Mouse (Mus musculus): ENCODE data around the gene Pnrc2. TPM values are rescaled to one million over a fixed set of nuclear protein-coding genes. Genes with fewer than 3 reads are reported as not detected.

Pnrc2 gene
- polyA plus RNA-seq, 1 experiment, result 21.0 TPM

DNA sequence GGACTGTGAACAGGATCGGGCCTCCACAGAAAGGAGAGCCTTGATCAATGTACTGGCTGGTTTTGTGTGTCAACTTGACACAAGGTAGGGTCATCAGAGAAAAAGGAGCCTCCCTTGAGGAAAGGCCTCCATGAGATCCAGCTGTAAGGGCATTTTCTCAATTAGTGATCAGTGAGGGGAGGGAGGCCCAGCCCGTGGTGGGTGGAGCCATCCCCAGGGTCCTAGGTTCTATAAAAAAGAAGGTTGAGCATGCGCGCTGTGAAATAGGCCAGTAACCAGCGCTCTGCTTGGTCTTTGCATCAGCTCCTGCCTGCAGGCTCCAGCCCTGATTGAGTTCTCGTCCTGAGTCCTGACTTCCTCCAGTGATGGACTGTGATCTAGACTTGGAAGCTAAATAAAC is 10.9 kb upstream of the Pnrc2 start:
- WGBS, result 84% methylated on average over 6 of the region's 6 CpGs
- no peak overlapping the region for H3K4me3 ChIP-seq (replicated peaks; ENCODE audit: extremely low read depth, low read depth, low read length)
- H3K4me1 ChIP-seq (ENCODE audit: control insufficient read depth, insufficient read depth, low read length), result peaks cover 3% of the 10 kb centered on the region
- DNase-seq, result no peak
- TF ChIP-seq CTCF (IDR thresholded peaks at IDR 0.05; ENCODE audit: insufficient read depth, low read length), result no peak
- TF ChIP-seq POLR2A (IDR thresholded peaks at IDR 0.05; ENCODE audit: borderline replicate concordance, extremely low read depth, low read depth, low read length), result no peak

DNA sequence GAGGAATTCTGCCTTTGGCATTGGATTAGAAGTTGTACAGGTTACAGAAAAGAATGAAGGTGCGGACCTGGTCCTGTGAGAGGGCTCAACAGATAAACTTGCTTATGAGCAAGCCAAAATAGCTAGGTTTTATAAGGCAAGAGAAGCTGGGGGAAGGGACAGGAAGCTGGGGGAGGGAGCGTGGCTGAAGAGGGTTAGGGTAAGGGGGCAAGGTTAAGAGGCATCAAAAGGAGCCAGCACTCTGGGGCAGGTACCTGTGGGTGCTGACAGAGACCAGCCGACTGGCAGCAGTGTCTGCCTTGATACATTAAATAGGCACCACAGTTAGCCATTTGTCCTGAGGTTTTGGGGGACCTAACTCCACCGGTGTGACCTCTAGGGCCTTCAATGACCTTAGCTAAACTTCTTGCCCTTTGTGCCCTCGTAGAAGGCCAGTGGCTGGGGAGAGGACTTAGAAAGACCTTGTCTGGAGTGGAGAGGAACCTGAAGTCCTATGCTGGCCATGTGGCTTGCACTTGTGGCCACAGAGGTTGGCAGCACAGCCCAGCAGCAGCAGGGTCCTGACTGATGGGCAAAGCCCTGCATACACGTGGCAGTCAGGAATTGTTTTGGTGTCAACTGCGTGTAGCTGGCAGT is 10.3 kb upstream of the Pnrc2 start:
- TF ChIP-seq POLR2A (IDR thresholded peaks at IDR 0.05; ENCODE audit: borderline replicate concordance, extremely low read depth, low read depth, low read length), result no peak
- TF ChIP-seq CTCF (IDR thresholded peaks at IDR 0.05; ENCODE audit: insufficient read depth, low read length), result no peak
- H3K4me3 ChIP-seq (replicated peaks; ENCODE audit: extremely low read depth, low read depth, low read length), result no peak overlapping the region
- peaks cover 3% of the 10 kb centered on the region for H3K4me1 ChIP-seq (ENCODE audit: control insufficient read depth, insufficient read depth, low read length)
- 58% methylated on average over 7 of the region's 7 CpGs for WGBS
- no peak for DNase-seq

DNA sequence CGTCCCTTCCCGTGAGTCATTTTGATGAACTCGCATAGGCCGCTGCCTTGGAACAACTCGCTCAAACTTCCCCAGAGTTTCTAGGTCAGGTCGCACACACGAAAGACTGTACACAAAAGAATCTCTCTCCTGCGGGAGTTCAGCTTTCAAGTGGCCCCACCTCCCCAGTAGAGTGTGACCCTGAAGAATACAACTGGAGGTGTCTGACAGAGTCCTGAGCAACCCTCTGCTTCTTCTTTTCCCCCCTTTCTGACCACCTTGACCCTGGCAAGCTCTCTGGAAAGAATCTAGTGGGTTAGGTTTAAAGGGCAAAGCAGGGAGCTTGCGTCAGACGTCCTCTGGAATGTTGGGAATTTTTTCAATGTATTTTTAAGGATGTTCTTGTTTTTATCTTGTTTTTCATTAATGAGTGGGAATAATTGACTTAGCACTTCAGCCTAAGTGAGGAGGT is 9.8 kb upstream of the Pnrc2 start:
- Histone ChIP-seq H3K4me3 (replicated peaks; ENCODE audit: extremely low read depth, low read depth, low read length) (no peak overlapping the region), H3K4me1 (ENCODE audit: control insufficient read depth, insufficient read depth, low read length) (peaks cover 3% of the 10 kb centered on the region)
- WGBS, result 30% methylated on average over 10 of the region's 10 CpGs
- DNase-seq, result no peak
- TF ChIP-seq CTCF (IDR thresholded peaks at IDR 0.05; ENCODE audit: insufficient read depth, low read length) (no peak), POLR2A (IDR thresholded peaks at IDR 0.05; ENCODE audit: borderline replicate concordance, extremely low read depth, low read depth, low read length) (no peak)

DNA sequence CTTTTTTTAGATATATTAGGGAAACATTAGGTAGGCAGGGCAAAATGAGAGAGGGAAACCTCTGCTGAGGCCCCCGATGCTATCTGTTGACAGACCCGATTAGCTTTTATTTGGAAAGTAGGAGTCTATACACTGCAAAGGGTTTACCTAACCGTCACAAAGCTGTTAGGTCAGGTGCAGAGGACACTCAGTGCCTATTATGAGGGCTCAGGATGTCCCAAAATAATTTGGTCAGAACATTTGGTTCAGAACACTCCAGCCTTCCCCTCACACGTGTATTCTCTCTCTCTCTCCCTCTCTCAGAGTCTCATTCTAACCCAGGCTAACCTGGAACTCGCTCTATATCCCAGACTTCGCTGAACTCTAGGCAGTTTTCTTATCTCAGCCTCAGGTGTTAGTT is 8.4 kb upstream of the Pnrc2 start:
- 76% methylated on average over 6 of the region's 6 CpGs for WGBS
- Histone ChIP-seq H3K4me3 (replicated peaks; ENCODE audit: extremely low read depth, low read depth, low read length) (no peak overlapping the region), H3K4me1 (ENCODE audit: control insufficient read depth, insufficient read depth, low read length) (peaks cover 4% of the 10 kb centered on the region)
- TF ChIP-seq CTCF (IDR thresholded peaks at IDR 0.05; ENCODE audit: insufficient read depth, low read length) (no peak), POLR2A (IDR thresholded peaks at IDR 0.05; ENCODE audit: borderline replicate concordance, extremely low read depth, low read depth, low read length) (no peak)
- DNase-seq, result no peak

DNA sequence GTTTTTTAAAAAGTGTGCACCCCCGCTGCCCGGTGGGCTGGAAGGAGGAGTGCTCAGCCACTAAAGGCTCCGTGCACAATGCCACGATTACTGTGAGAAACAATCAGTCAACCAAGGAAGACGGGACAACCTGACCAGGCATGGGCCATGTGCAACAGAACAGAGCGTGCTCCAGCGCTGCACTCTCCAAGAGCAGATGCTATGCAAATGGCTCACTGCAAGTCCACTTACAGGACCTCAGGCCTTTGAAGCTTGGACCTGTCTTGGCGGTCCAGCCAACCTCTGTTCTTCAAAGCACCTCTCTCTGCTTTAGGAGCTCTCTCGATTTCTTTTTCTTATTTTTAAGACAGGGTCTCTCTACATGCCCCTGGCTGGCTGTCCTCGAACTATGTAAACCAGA is 6.9 kb upstream of the Pnrc2 start:
- 91% methylated on average over 10 of the region's 10 CpGs for WGBS
- Histone ChIP-seq H3K4me1 (ENCODE audit: control insufficient read depth, insufficient read depth, low read length) (peaks cover 15% of the 10 kb centered on the region), H3K4me3 (replicated peaks; ENCODE audit: extremely low read depth, low read depth, low read length) (no peak overlapping the region)
- no peak for TF ChIP-seq CTCF (IDR thresholded peaks at IDR 0.05; ENCODE audit: insufficient read depth, low read length)
- TF ChIP-seq POLR2A (IDR thresholded peaks at IDR 0.05; ENCODE audit: borderline replicate concordance, extremely low read depth, low read depth, low read length), result no peak
- DNase-seq, result no peak

DNA sequence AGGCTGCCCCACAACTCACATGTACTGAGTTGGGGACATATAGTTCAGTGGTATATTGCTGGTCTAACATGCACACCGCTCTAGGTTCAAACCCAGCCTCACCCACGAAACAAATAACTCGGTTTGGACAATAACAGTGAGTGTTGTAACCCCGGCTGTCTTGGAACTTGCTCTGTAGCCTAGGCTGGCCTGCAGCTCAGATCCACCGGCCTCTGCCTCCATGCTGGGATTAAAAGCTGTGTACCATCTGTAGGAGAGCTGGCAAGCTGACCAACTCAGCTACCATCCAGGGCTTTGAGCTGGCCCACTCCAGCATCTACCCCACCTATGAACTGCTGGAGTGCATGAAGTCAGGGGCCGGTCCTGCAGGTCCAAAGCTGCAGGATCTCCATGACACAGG is 6.4 kb upstream of the Pnrc2 start:
- no peak for DNase-seq
- Histone ChIP-seq H3K4me3 (replicated peaks; ENCODE audit: extremely low read depth, low read depth, low read length) (no peak overlapping the region), H3K4me1 (ENCODE audit: control insufficient read depth, insufficient read depth, low read length) (peaks cover 18% of the 10 kb centered on the region)
- TF ChIP-seq CTCF (IDR thresholded peaks at IDR 0.05; ENCODE audit: insufficient read depth, low read length) (no peak), POLR2A (IDR thresholded peaks at IDR 0.05; ENCODE audit: borderline replicate concordance, extremely low read depth, low read depth, low read length) (no peak)
- 95% methylated on average over 6 of the region's 6 CpGs for WGBS

DNA sequence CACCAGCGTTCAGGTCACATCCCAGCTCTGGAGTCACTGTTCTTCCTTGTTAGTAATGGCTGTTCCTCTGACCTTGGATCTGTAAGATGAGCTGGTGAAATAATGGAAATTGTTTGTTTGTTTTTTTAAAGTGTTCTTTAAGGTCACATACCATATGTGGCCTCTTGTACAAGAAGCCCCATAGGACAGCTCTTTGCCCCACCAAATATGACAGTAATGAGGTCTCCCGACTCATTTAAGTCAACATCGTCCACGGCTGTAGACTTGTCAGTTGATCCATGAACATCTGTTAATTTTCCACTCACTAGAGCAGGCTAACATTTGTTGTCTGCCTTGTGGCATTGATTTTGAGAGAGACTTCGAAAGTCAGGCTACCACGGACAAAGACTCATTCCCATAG is 5.4 kb upstream of the Pnrc2 start:
- 73% methylated on average over 6 of the region's 6 CpGs for WGBS
- no peak for DNase-seq

DNA sequence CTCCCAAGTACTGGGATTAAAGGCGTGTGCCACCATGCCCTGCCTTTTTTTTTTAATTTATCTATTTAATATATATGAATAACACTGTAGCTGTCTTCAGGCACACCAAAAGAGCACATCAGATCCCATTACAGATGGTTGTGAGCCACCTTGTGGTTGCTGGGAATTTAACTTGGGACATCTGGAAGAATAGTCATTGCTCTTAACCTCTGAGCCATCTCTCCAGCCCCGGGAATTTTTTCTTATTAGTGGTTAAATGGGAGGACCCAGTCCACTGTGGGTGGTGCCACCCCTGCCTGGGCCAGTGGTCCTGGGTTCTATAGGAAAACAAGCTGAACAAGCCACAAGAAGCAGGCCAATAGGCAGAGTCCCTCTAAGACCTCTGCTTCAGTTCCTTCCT is 4.1 kb upstream of the Pnrc2 start:
- peaks cover 22% of the 10 kb centered on the region for H3K4me1 ChIP-seq (ENCODE audit: control insufficient read depth, insufficient read depth, low read length)
- TF ChIP-seq POLR2A (IDR thresholded peaks at IDR 0.05; ENCODE audit: borderline replicate concordance, extremely low read depth, low read depth, low read length) (no peak), CTCF (IDR thresholded peaks at IDR 0.05; ENCODE audit: insufficient read depth, low read length) (0 out of 2 replicates have a peak, but pooled peaks have one; percentile 13)
- H3K4me3 ChIP-seq (replicated peaks; ENCODE audit: extremely low read depth, low read depth, low read length), result no peak overlapping the region
- DNase-seq, result no peak
- WGBS, result 46% methylated on average over 2 of the region's 2 CpGs

More for the DNA sequence above, 5.4 kb upstream of the Pnrc2 start:
- TF ChIP-seq POLR2A (IDR thresholded peaks at IDR 0.05; ENCODE audit: borderline replicate concordance, extremely low read depth, low read depth, low read length) (no peak), CTCF (IDR thresholded peaks at IDR 0.05; ENCODE audit: insufficient read depth, low read length) (no peak)
- Histone ChIP-seq H3K4me1 (ENCODE audit: control insufficient read depth, insufficient read depth, low read length) (peaks cover 26% of the 10 kb centered on the region), H3K4me3 (replicated peaks; ENCODE audit: extremely low read depth, low read depth, low read length) (no peak overlapping the region)

DNA sequence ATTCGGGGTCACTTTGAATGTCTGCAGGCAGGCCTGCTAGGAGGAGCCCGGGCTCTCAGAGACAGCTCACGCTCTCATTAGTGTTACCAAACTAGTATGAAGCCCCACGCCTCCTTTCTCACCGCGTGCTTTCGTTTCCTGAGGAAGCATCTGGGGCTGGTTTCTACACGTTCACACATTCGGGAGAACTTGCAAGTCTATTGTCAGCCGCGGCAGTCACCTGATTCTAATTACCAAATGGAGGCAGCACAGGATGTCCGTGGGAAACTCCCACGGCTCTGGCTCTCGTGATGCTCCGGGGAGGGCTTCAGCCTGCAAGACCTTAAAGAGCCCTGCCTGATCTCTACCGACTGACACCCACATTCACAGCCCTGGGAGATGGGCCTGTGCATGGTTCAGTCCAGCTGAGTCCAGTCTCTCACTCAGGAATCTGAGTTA is 3.0 kb upstream of the Pnrc2 start:
- DNase-seq, result peak; percentile 71
- peaks cover 31% of the 10 kb centered on the region for H3K4me1 ChIP-seq (ENCODE audit: control insufficient read depth, insufficient read depth, low read length)
- under 1% methylated on average over 16 of the region's 16 CpGs for WGBS
- peak overlapping the region; percentile 47 for H3K4me3 ChIP-seq (replicated peaks; ENCODE audit: extremely low read depth, low read depth, low read length)
- TF ChIP-seq CTCF (IDR thresholded peaks at IDR 0.05; ENCODE audit: insufficient read depth, low read length), result no peak
- peak; percentile 67; the same call in 1 of the 2 replicates for TF ChIP-seq POLR2A (IDR thresholded peaks at IDR 0.05; ENCODE audit: borderline replicate concordance, extremely low read depth, low read depth, low read length)

DNA sequence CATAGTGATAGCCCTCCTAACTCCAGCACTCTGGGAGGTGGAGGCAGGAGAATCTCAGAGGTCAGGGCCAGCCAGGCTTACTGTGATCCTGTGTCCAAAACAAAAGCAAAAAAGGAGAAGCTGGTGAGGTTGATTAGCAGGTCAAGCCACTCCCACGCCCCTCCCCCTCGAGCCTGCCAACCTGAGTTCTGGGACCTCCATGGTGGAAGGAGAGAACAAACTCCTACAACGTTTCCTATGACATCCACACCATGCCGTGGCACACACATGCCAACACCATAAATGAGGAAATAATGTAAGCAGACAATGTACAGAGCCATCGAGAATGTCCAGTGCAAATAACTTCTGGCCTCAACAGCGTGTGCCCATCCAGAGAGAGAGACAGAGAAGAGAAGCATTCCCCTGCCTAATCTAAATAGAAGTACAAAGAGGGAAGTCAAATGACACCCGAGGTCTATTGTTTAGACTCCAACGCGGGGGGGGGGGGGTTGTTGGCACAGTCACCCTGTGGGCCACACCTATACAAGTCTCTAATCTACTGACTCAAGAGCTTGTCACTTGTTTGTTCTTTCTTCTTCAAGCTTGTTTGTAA is 2.4 kb upstream of the Pnrc2 start:
- 2% methylated on average over 9 of the region's 9 CpGs for WGBS
- H3K4me3 ChIP-seq (replicated peaks; ENCODE audit: extremely low read depth, low read depth, low read length), result peak overlapping the region; percentile 47
- H3K4me1 ChIP-seq (ENCODE audit: control insufficient read depth, insufficient read depth, low read length), result peaks cover 34% of the 10 kb centered on the region
- TF ChIP-seq POLR2A (IDR thresholded peaks at IDR 0.05; ENCODE audit: borderline replicate concordance, extremely low read depth, low read depth, low read length), result no peak
- no peak for TF ChIP-seq CTCF (IDR thresholded peaks at IDR 0.05; ENCODE audit: insufficient read depth, low read length)
- peak; percentile 68 for DNase-seq

Data from lung, adult 2 months (tissue).